Mouse (Mus musculus) ES-E14 (cell line): ENCODE measurements around the gene Dapp1.

Experiments
- CHD2 ChIP-seq: IDR thresholded peaks from 2 replicates; pipeline ENCODE4 v1.6.1; 2014; ENCODE audit warnings: mild to moderate bottlenecking, low read depth, low read length, inconsistent platforms
- MAFK ChIP-seq: IDR thresholded peaks from 2 replicates; pipeline ENCODE4 v1.6.1; 2014; ENCODE audit warnings: mild to moderate bottlenecking, low read depth, low read length, inconsistent platforms; ENCODE audit not compliant: insufficient read depth
- ZC3H11A ChIP-seq: IDR thresholded peaks from 2 replicates; pipeline ENCODE4 v1.6.1; 2012; ENCODE audit warnings: low read depth, mild to moderate bottlenecking, inconsistent platforms, low read length, borderline replicate concordance
- ZNF384 ChIP-seq: IDR thresholded peaks from 2 replicates; pipeline ENCODE4 v1.6.1; 2012; ENCODE audit warnings: low read depth, low read length, inconsistent platforms

- no peak for TF ChIP-seq CHD2
- TF ChIP-seq ZNF384, result no peak
- no peak for TF ChIP-seq MAFK
- no peak for TF ChIP-seq ZC3H11A
Measured at GRCm38 (mm10) chr3:137994196-137994595, 12.9 kb upstream of the Dapp1 start.
